Mouse (Mus musculus): ENCODE results near the gene Eno1.

GRCm38 (mm10) chr4:150193915-150194314 lies 42.6 kb upstream of the Eno1 start:
- TF ChIP-seq POLR2A (IDR thresholded peaks at IDR 0.05; ENCODE audit: borderline replicate concordance, extremely low read depth, insufficient read depth, insufficient read length, poor library complexity, severe bottlenecking) (no peak), CTCF (IDR thresholded peaks at IDR 0.05; ENCODE audit: borderline replicate concordance, extremely low read depth, insufficient read depth, insufficient read length) (peak; percentile 72)
